1 mouse cellular context compared by ENCODE assay signal in genomic region chr4:135236658-135237057, GRCm38 (mm10).
TF ChIP-seq lines count a peak whose summit lies in the region.

No protein-coding gene starts in this region.

TF ChIP-seq in CH12.LX, 34 proteins besides CTCF, POLR2A, EP300 and RAD21 (continued from another document):
- TF ChIP-seq JUN (IDR thresholded peaks at IDR 0.05; ENCODE audit: insufficient read depth, low read depth, low read length), result peak; percentile 72
- peak; percentile 32; the same call in 1 of the 2 replicates for TF ChIP-seq CHD2 (IDR thresholded peaks at IDR 0.05; ENCODE audit: low read length)
- TF ChIP-seq BHLHE40 (IDR thresholded peaks at IDR 0.05; ENCODE audit: low read depth, low read length), result peak; percentile 42; the same call in 1 of the 2 replicates
- no peak; the same call in 1 of the 2 replicates for TF ChIP-seq HCFC1 (IDR thresholded peaks at IDR 0.05; ENCODE audit: low read depth, low read length)
- 0 out of 2 replicates have a peak, but pooled peaks have one; percentile 60 for TF ChIP-seq MAZ (IDR thresholded peaks at IDR 0.05; ENCODE audit: low read depth, low read length)
- no peak for TF ChIP-seq USF2 (conservative IDR thresholded peaks at IDR 0.05; ENCODE audit: low read depth, low read length)
- TF ChIP-seq TBP (conservative IDR thresholded peaks at IDR 0.05; ENCODE audit: low read depth, low read length), result no peak
